In genomic region chr11:104579575-104579974, GRCm38 (mm10) we compare ENCODE assay signal across 17 mouse cellular contexts.
"Had no signal": no experiment of that assay in that cellular context is flagged by ENCODE, and none has a peak within 500 bp of the region (broad histone marks: within the 10 kb centered on the region; RNA-seq: fewer than 3 reads in every experiment).

No protein-coding gene starts in this region.

- H3K36me3 ChIP-seq: liver, embryonic 13.5 days; neural tube, embryonic 12.5 days; neural tube, embryonic 15.5 days had no signal

- H3K9ac ChIP-seq: liver, embryonic 13.5 days; neural tube, embryonic 12.5 days; neural tube, embryonic 15.5 days had no signal

- DNase-seq: kidney, postnatal 36 days; layer of hippocampus, postnatal 36 days; liver, embryonic 13.5 days; lung, adult 2 months; lung, postnatal 14 days; lung, postnatal 4 days; right cerebral cortex, adult 18-20 months; right cerebral cortex, postnatal 14 days; right cerebral cortex, postnatal 4 days; thymus, adult 2 months; thymus, postnatal 14 days; thymus, postnatal 4 days had no signal

- H3K9me3 ChIP-seq: liver, embryonic 13.5 days; neural tube, embryonic 12.5 days; neural tube, embryonic 15.5 days had no signal

- H3K27me3 ChIP-seq: neural tube, embryonic 12.5 days; neural tube, embryonic 15.5 days had no signal

- H3K4me1 ChIP-seq: neural tube, embryonic 15.5 days had no signal

- H3K4me3 ChIP-seq: left cerebral cortex, adult 2 months; liver, embryonic 13.5 days; neural tube, embryonic 12.5 days; neural tube, embryonic 15.5 days had no signal

- H3K4me2 ChIP-seq: liver, embryonic 13.5 days; midbrain, embryonic 11.5 days; neural tube, embryonic 12.5 days; neural tube, embryonic 15.5 days had no signal

- H3K27ac ChIP-seq: left cerebral cortex, adult 2 months; liver, embryonic 13.5 days; neural tube, embryonic 12.5 days; neural tube, embryonic 15.5 days; stomach, postnatal 0 days had no signal
